Mouse (Mus musculus): ENCODE results near the gene Sun2.

Sun2 gene

GRCm38 (mm10) chr15:79755176-79755575 lies 12.8 kb upstream of the Sun2 start:
- no peak for DNase-seq

- DNase-seq: no peak
Observed at GRCm38 (mm10) chr15:79753873-79754272, 11.5 kb upstream of the Sun2 start.

- no peak for DNase-seq
Observed at GRCm38 (mm10) chr15:79753420-79753752, 11.1 kb upstream of the Sun2 start.

GRCm38 (mm10) chr15:79752742-79753419 lies 10.5 kb upstream of the Sun2 start:
- DNase-seq: peak; percentile 77

- DNase-seq: no peak
Observed at GRCm38 (mm10) chr15:79751772-79752171, 9.4 kb upstream of the Sun2 start.

- no peak for DNase-seq
Observed at GRCm38 (mm10) chr15:79750266-79750665, 7.9 kb upstream of the Sun2 start.

- peak; percentile 30 for DNase-seq
Observed at GRCm38 (mm10) chr15:79749162-79749561, 6.8 kb upstream of the Sun2 start.

- peak; percentile 50 for DNase-seq
Observed at GRCm38 (mm10) chr15:79747998-79748397, 5.7 kb upstream of the Sun2 start.

GRCm38 (mm10) chr15:79745883-79746282 lies 3.5 kb upstream of the Sun2 start:
- no peak for DNase-seq

- DNase-seq: no peak
Observed at GRCm38 (mm10) chr15:79745312-79745711, 3.0 kb upstream of the Sun2 start.

- DNase-seq: no peak
Observed at GRCm38 (mm10) chr15:79744742-79745141, 2.4 kb upstream of the Sun2 start.

GRCm38 (mm10) chr15:79744001-79744400 lies 1.7 kb upstream of the Sun2 start:
- no peak for DNase-seq

GRCm38 (mm10) chr15:79742706-79743023 lies 329 bp upstream of the Sun2 start:
- no peak for DNase-seq

GRCm38 (mm10) chr15:79741173-79741858 lies 1.0 kb downstream of the Sun2 start:
- DNase-seq: peak; percentile 69

GRCm38 (mm10) chr15:79740739-79741138 lies 1.6 kb downstream of the Sun2 start:
- DNase-seq: no peak

GRCm38 (mm10) chr15:79734311-79734710 lies 8.0 kb downstream of the Sun2 start:
- no peak for DNase-seq

GRCm38 (mm10) chr15:79733640-79734039 lies 8.7 kb downstream of the Sun2 start:
- DNase-seq: no peak

- DNase-seq: no peak
Observed at GRCm38 (mm10) chr15:79733192-79733591, 9.1 kb downstream of the Sun2 start.

- no peak for DNase-seq
Observed at GRCm38 (mm10) chr15:79731554-79731953, 10.8 kb downstream of the Sun2 start.

- no peak for DNase-seq
Observed at GRCm38 (mm10) chr15:79728731-79729388, 13.5 kb downstream of the Sun2 start.

- DNase-seq: no peak
Observed at GRCm38 (mm10) chr15:79728311-79728710, 14.0 kb downstream of the Sun2 start.

GRCm38 (mm10) chr15:79727840-79728239 lies 14.5 kb downstream of the Sun2 start:
- no peak for DNase-seq

- DNase-seq: no peak
Observed at GRCm38 (mm10) chr15:79725190-79725789, 17.0 kb downstream of the Sun2 start.

- peak; percentile 52 for DNase-seq
Observed at GRCm38 (mm10) chr15:79723439-79723838, 18.9 kb downstream of the Sun2 start.

Data from thymus, postnatal 14 days (tissue).